Mouse (Mus musculus): ENCODE measurements at regions not wholly inside any gene's neighbourhood (a gene's known extent, or its start where the extent isn't known, plus 50 kb on each side); places are given as distances from the start of the nearest gene placed in this dataset.
"Not testable (repeated sequence)": the region's sequence is repeated elsewhere in the genome, so short reads cannot be mapped to it uniquely, and the experiment has no call there.

DNA sequence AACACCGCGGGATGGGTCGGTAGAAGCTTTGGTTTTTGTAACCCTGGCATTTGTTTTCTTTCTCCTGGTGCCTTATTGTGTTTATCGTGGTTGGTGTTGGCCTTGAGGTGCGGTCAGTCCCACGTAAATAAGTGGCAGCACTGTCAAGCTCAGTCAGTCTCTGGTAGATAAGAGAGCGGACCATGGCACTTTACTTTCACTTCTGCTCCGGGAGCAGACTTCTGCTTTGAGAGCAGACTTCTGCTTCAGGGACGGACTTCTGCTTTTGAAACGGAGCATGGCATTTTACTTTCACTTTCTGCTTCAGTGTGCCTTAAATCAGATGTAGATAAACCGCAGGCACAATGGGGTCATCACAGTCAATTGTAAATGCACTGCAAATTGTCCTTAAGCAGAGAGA, 54.3 kb upstream of the Ccdc66 start:
- not testable (repeated sequence) for H3K27ac ChIP-seq (ENCODE audit: insufficient read depth, low read length); DNase-seq; H3K4me3 ChIP-seq (replicated peaks; ENCODE audit: insufficient read depth, low read depth, low read length); H3K4me1 ChIP-seq (ENCODE audit: control insufficient read depth, insufficient read depth, low read length); H3K27me3 ChIP-seq (ENCODE audit: control insufficient read depth, insufficient read depth, low read length)
- WGBS = 91% methylated on average over 11 of the region's 11 CpGs

DNA sequence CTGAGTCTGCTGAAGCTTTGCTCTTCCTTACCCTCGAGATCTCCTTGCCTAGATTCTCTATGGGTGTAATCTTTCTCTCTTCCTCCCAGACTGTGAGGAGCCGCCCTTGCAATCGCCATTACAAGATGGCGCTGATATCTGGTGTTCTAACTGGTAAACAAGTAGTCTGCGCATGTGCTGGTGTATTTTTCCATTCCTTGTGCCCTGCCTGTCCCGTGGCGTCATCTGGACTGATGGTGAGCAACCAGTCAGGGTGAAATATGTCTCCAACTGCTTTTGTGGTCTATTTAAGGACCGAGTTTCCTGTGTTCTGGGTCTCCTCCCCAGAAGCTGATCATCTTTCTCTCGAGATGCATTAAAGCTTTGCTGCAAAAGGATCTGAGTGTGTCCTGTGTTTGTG, 53.7 kb upstream of the Ccdc66 start:
- not testable (repeated sequence) for H3K4me3 ChIP-seq (replicated peaks; ENCODE audit: insufficient read depth, low read depth, low read length); DNase-seq; H3K27ac ChIP-seq (ENCODE audit: insufficient read depth, low read length); H3K4me1 ChIP-seq (ENCODE audit: control insufficient read depth, insufficient read depth, low read length); H3K27me3 ChIP-seq (ENCODE audit: control insufficient read depth, insufficient read depth, low read length)
- 88% methylated on average over 9 of the region's 9 CpGs for WGBS

DNA sequence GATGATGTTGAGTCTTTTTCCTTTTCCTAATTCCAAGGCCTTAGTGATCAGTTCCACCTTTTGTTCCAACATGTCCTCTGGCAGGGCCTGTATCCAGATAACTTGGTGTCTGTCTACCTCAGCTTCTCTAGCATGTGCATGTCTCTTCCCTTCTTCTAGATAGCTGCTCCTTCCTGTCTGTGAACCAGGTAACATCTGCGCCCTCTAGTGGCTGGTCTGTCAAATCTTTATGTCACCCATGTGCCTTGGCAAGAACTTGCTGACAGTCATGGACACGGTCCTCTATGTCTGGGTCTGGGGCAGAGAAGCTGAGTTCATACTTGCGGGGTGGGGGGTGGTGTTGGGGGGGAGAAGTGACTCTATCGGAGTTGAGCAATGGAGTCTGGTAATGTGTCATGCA, 52.2 kb upstream of the Ccdc66 start:
- WGBS = 46% methylated on average over 4 of the region's 4 CpGs
- TF ChIP-seq POLR2A (IDR thresholded peaks at IDR 0.05; ENCODE audit: borderline replicate concordance, insufficient read depth, low read length) (no peak), CTCF (IDR thresholded peaks at IDR 0.05; ENCODE audit: borderline replicate concordance, insufficient read depth, low read depth, low read length) (peak; percentile 69; the same call in 1 of the 2 replicates)
- Histone ChIP-seq H3K27me3 (ENCODE audit: control insufficient read depth, insufficient read depth, low read length) (no peaks in the 10 kb centered on the region), H3K4me3 (replicated peaks; ENCODE audit: insufficient read depth, low read depth, low read length) (no peak overlapping the region), H3K4me1 (ENCODE audit: control insufficient read depth, insufficient read depth, low read length) (no peaks in the 10 kb centered on the region), H3K27ac (ENCODE audit: insufficient read depth, low read length) (no peak overlapping the region)
- peak; percentile 54 for DNase-seq

DNA sequence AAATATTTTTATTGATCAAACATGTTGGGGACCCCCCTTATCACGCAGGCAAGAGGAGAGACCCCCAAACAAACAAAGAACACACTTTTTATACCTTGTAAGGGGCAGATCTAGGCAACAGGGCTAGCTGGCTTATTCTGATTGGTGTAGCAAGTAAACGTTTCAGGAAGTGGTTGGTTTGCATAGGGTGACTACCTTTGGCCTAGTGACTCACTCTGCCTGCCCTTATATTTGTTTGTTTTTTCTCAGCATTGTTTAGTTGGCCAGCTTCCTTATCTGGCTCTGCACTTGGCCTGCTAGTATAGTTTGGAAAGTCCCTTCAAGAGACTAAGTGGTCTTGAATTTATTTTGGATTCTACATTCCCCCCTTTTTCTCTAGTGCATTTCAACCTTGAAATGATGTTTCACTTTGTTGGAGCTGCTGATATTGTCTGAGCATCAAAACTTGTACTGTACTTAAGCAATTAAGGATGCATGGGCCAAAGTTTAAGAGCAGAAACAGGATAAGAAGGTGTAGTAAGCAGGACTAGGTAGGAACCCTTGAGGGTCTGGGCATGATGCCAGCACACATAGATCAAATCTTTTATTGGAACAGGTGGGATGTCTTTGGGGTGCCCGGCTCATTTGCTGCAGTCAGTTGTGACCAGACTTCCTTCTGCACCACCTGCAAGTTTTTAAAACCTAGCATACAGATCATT, 50.7 kb upstream of the Ccdc66 start:
- no peaks in the 10 kb centered on the region for H3K4me1 ChIP-seq (ENCODE audit: control insufficient read depth, insufficient read depth, low read length)
- no peak overlapping the region for H3K27ac ChIP-seq (ENCODE audit: insufficient read depth, low read length)
- no peaks in the 10 kb centered on the region for H3K27me3 ChIP-seq (ENCODE audit: control insufficient read depth, insufficient read depth, low read length)
- no peak for DNase-seq
- TF ChIP-seq CTCF (IDR thresholded peaks at IDR 0.05; ENCODE audit: borderline replicate concordance, insufficient read depth, low read depth, low read length) = no peak
- no peak for TF ChIP-seq POLR2A (IDR thresholded peaks at IDR 0.05; ENCODE audit: borderline replicate concordance, insufficient read depth, low read length)
- WGBS = 58% methylated on average over 3 of the region's 3 CpGs
- H3K4me3 ChIP-seq (replicated peaks; ENCODE audit: insufficient read depth, low read depth, low read length) = no peak overlapping the region

Measured in cerebellum, adult 2 months (tissue).